Mouse (Mus musculus) thymus, adult 2 months (tissue): ENCODE results near the gene Acacb. TPM values are rescaled to one million over a fixed set of nuclear protein-coding genes. Genes with fewer than 3 reads are reported as not detected.

Experiments used
- DNase-seq: peaks from one replicate; pipeline ENCODE4 v3.0.0; 2021
- H3K27ac ChIP-seq: fragments of 200-500 bp; 2 replicates; pipeline ENCODE4 v1.5.1; 2012; ENCODE audit warnings: low read length, control low read depth; ENCODE audit not compliant: control insufficient read depth, insufficient read depth
- H3K27me3 ChIP-seq: fragments of 200-500 bp; 2 replicates; pipeline ENCODE4 v1.6.1; 2012; ENCODE audit warnings: mild to moderate bottlenecking, low read length, moderate library complexity, mixed read lengths; ENCODE audit not compliant: control insufficient read depth, insufficient read depth
- H3K36me3 ChIP-seq: fragments of 200-500 bp; 2 replicates; pipeline ENCODE4 v1.6.1; 2012; ENCODE audit warnings: mild to moderate bottlenecking, low read length, moderate library complexity; ENCODE audit not compliant: control insufficient read depth, insufficient read depth
- H3K4me1 ChIP-seq: fragments of 200-500 bp; replicated peaks from 2 replicates; pipeline ENCODE4 v1.6.1; 2012; ENCODE audit warnings: low read length; ENCODE audit not compliant: control insufficient read depth, insufficient read depth
- H3K4me3 ChIP-seq: fragments of 200-500 bp; 2 replicates; pipeline ENCODE4 v1.5.1; 2012; ENCODE audit warnings: mild to moderate bottlenecking, low read length, control low read depth, moderate library complexity; ENCODE audit not compliant: control insufficient read depth, insufficient read depth
- CTCF ChIP-seq: fragments of 200-500 bp; IDR thresholded peaks from 2 replicates; pipeline ENCODE4 v1.5.1; 2012; ENCODE audit warnings: mild to moderate bottlenecking, control low read depth, low read length, moderate library complexity, borderline replicate concordance; ENCODE audit not compliant: control insufficient read depth, poor library complexity, insufficient read depth; ENCODE audit errors: extremely low read depth
- POLR2A ChIP-seq: fragments of 200-500 bp; IDR thresholded peaks from 2 replicates; pipeline ENCODE4 v1.6.1; 2012; ENCODE audit warnings: mild to moderate bottlenecking, low read length, control low read depth, moderate library complexity; ENCODE audit not compliant: control insufficient read depth, poor library complexity, insufficient read depth; ENCODE audit errors: extremely low read depth
- WGBS: fragments of 180-500 bp; shearing (Covaris S2); methylation state at CpG from one replicate; pipeline ENCODE4 v1.1.7; 2018; 5-methylcytosine and 5-hydroxymethylcytosine counted together
- polyA plus RNA-seq: library from polyadenylated mRNA; depleted of rRNA; stranded (reverse); fragments of >200 nt; gene quantifications from 2 replicates; pipeline ENCODE4 v1.2.3, GENCODE M21; 2012

The Acacb gene
- polyA plus RNA-seq, 1 experiment: 20.1 TPM

- WGBS: 87% methylated on average over 10 of the region's 10 CpGs
- no peaks in the 10 kb centered on the region for H3K36me3 ChIP-seq
- DNase-seq: no peak
- H3K27me3 ChIP-seq: no peaks in the 10 kb centered on the region
- TF ChIP-seq CTCF (no peak), POLR2A (no peak)
- peaks cover 16% of the 10 kb centered on the region for H3K4me1 ChIP-seq
- H3K27ac ChIP-seq: peak overlapping the region; percentile 24; the same call in 1 of the 2 replicates
- no peak overlapping the region for H3K4me3 ChIP-seq
Observed at GRCm38 (mm10) chr5:114135516-114135915, 10.8 kb upstream of the Acacb start.

- H3K27ac ChIP-seq: no peak overlapping the region
- WGBS: 95% methylated on average over 15 of the region's 15 CpGs
- no peak for DNase-seq
- TF ChIP-seq POLR2A (no peak), CTCF (no peak)
- H3K4me3 ChIP-seq: no peak overlapping the region
- no peaks in the 10 kb centered on the region for H3K27me3 ChIP-seq
- H3K4me1 ChIP-seq: peaks cover 7% of the 10 kb centered on the region; the same call in 1 of the 2 replicates
- H3K36me3 ChIP-seq: no peaks in the 10 kb centered on the region
Observed at GRCm38 (mm10) chr5:114137481-114138276, 8.7 kb upstream of the Acacb start.

GRCm38 (mm10) chr5:114138277-114139164 is 7.8 kb upstream of the Acacb start:
- Histone ChIP-seq H3K4me1 (peaks cover 7% of the 10 kb centered on the region; the same call in 1 of the 2 replicates), H3K36me3 (no peaks in the 10 kb centered on the region), H3K27me3 (no peaks in the 10 kb centered on the region), H3K27ac (no peak overlapping the region), H3K4me3 (no peak overlapping the region)
- no peak for DNase-seq
- no peak for TF ChIP-seq CTCF
- TF ChIP-seq POLR2A: no peak
- 91% methylated on average over 21 of the region's 21 CpGs for WGBS

DNA sequence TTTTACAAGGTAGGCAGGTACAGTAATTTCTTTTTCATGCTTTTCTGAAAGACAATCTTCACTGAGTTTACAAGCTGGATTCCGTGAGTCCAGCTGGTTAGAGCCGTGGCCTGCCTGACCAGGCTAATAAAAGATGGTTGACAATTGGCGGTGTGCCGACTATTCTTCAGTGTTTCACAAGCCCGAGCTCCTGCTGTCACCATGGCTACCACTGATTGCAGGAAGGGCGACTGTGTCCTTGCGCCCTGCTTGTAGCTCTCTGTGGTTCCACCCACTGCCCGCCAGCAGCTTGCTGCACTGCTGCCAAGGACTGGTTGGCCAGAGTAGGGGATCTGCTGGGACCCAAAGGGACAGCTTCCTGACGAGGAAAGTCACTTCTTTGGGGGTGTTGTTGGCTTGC is 7.2 kb upstream of the Acacb start:
- no peak overlapping the region for H3K27ac ChIP-seq
- TF ChIP-seq POLR2A (no peak), CTCF (no peak)
- WGBS: 89% methylated on average over 9 of the region's 9 CpGs
- no peak for DNase-seq
- H3K4me3 ChIP-seq: no peak overlapping the region
- no peaks in the 10 kb centered on the region for H3K27me3 ChIP-seq
- peaks cover 7% of the 10 kb centered on the region; the same call in 1 of the 2 replicates for H3K4me1 ChIP-seq
- no peaks in the 10 kb centered on the region for H3K36me3 ChIP-seq

DNA sequence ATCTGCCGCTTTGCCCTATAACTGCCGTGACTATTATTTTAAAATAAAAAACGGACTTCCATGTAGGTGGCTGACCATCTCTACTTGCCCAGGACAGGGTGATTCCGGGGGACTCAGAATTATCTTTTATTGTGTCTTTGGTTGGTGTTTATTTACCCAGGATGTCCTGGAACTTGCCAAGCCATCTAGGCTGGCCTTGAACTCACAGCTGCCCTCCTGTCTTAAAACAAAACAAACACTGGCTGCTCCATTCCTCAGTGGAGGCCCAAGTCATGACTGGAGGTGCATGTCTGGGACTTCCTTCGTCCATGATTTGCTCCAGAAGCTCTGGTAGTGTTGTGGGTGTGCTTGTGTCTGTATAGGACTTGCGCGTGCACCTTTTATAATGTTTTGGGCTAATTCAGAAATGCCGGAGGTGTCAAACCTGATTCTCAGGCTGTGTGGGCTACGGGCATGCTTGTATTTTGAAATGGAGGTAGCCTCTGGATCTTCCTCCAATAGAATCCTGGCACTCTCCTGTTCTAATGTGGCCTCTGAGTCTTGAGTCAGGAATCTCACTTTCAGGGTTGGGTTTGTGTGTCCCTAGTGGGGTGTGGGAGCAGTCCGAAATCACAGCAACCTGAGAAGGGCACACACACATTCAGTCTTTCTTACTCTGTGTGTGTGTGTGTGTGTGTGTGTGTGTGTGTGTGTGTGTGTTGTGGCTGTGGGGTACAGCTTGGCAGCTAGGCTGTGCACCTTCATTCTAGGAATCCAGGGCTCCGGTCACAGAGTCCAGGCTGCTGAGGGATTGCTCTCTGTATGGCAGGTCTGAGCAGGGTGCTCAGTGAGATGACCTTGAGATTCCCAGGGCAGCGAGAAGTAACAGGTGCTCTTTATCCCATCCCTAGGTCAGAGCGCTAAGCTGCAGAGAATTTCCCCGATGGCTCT is 973 bp downstream of the Acacb start:
- no peaks in the 10 kb centered on the region for H3K36me3 ChIP-seq
- no peak overlapping the region for H3K27ac ChIP-seq
- H3K4me1 ChIP-seq: no peaks in the 10 kb centered on the region
- TF ChIP-seq CTCF (no peak), POLR2A (no peak)
- no peaks in the 10 kb centered on the region for H3K27me3 ChIP-seq
- WGBS: 93% methylated on average over 14 of the region's 14 CpGs
- no peak for DNase-seq
- no peak overlapping the region for H3K4me3 ChIP-seq

DNA sequence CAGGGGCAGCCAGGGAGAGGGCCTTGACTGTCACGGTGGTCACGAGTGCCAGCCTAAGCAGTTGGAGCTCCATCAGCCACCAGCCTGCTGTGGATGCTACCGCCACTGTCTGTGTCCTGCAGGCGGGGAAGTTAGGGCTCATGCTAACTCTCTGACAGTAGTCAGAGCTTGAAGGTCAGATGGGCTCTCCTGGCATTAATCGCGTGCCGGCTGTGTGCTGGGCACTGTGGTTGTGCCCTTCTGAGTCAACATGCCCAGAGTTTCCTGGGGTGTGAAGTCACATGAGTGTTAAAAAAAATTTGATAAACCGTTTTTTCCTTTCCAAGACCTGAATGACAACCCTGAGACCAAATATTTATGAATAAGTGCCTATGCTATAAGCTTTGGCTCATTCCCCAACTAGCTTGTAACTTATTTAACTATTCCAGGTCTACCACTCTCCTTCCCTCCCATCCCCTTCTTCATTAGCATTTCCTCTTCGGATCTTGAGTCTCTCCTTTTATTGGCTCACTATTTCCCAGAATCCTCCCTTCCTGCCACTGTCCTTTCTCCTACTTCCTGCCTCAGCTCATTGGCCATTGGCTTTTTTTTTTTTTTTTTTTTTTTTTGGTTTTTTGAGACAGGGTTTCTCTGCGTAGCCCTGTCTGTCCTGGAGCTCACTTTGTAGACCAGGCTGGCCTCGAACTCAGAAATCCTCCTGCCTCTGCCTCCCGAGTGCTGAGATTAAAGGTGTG is 6.2 kb downstream of the Acacb start:
- Histone ChIP-seq H3K4me1 (no peaks in the 10 kb centered on the region), H3K27ac (no peak overlapping the region), H3K36me3 (no peaks in the 10 kb centered on the region), H3K4me3 (no peak overlapping the region), H3K27me3 (no peaks in the 10 kb centered on the region)
- WGBS: 79% methylated on average over 12 of the region's 12 CpGs
- DNase-seq: no peak
- TF ChIP-seq CTCF (no peak), POLR2A (no peak)
